ENCODE assay signal across 24 mouse cellular contexts in the genomic region with DNA sequence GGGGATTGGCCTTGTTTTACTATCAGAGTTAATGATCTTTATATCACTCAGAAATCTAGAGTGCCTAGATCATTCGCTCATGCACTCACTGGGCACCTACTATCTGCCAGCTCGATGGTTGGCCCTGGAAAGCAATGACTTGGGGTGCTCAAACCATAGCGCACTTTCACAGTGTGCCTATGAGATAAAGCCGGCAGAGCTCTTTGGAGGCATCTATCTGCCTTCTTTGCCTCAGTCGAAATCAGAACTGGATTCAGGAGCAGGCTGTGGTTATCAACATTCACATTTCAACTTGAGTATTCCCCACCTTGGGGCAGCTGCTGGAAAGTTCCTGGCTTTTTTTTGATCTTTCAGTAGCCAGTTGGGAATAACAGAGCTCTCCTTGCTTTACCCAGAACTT. TPM values are rescaled to one million over a fixed set of nuclear protein-coding genes. Genes with fewer than 3 reads are reported as not detected.
DNase-seq lines count a peak whose midpoint lies in the region; ATAC-seq and TF ChIP-seq lines count a peak whose summit lies in the region.
"Had no signal": no experiment of that assay in that cellular context is flagged by ENCODE, and none has a peak within 500 bp of the region (broad histone marks: within the 10 kb centered on the region; RNA-seq: fewer than 3 reads in every experiment).

No protein-coding gene starts in this region.

- 73% methylated on average over 5 of the region's 5 CpGs for WGBS in forebrain, embryonic 11.5 days
- WGBS in forebrain, postnatal 0 days: 80% methylated on average over 5 of the region's 5 CpGs
- 64% methylated on average over 5 of the region's 5 CpGs for WGBS in heart, embryonic 11.5 days (ENCODE audit: insufficient replicate concordance)
- WGBS in midbrain, embryonic 11.5 days: 79% methylated on average over 5 of the region's 5 CpGs
- whole genome bisulfite sequencing in midbrain, embryonic 14.5 days: 74% methylated on average over 5 of the region's 5 CpGs
- WGBS in neural tube, embryonic 15.5 days: 80% methylated on average over 5 of the region's 5 CpGs

- no peak overlapping the region for H3K4me3 ChIP-seq in forebrain, embryonic 11.5 days (ENCODE audit: low read depth, low read length)
- H3K4me3 ChIP-seq in forebrain, postnatal 0 days (ENCODE audit: low read depth, low read length): no peak overlapping the region
- no peak overlapping the region for H3K4me3 ChIP-seq in heart, embryonic 11.5 days (ENCODE audit: low read depth, low read length)
- no peak overlapping the region for H3K4me3 ChIP-seq in midbrain, embryonic 11.5 days (ENCODE audit: low read depth, low read length)
- no peak overlapping the region for H3K4me3 ChIP-seq in midbrain, embryonic 14.5 days (replicated peaks; ENCODE audit: low read depth, low read length)
- no peak overlapping the region for H3K4me3 ChIP-seq in neural tube, embryonic 15.5 days (replicated peaks)

- no peaks in the 10 kb centered on the region for H3K36me3 ChIP-seq in forebrain, embryonic 11.5 days (ENCODE audit: control insufficient read depth, insufficient read depth, low read length)
- no peaks in the 10 kb centered on the region for H3K36me3 ChIP-seq in forebrain, postnatal 0 days (ENCODE audit: insufficient read depth)
- no peaks in the 10 kb centered on the region for H3K36me3 ChIP-seq in heart, embryonic 11.5 days (ENCODE audit: control insufficient read depth, insufficient read depth, low read length)
- no peaks in the 10 kb centered on the region for H3K36me3 ChIP-seq in midbrain, embryonic 11.5 days (ENCODE audit: control insufficient read depth, insufficient read depth, low read length)
- H3K36me3 ChIP-seq in midbrain, embryonic 14.5 days (ENCODE audit: control insufficient read depth, insufficient read depth, low read length): no peaks in the 10 kb centered on the region
- no peaks in the 10 kb centered on the region for H3K36me3 ChIP-seq in neural tube, embryonic 15.5 days
- H3K36me3 ChIP-seq: G1E had no signal

- H3K4me1 ChIP-seq in forebrain, embryonic 11.5 days (replicated peaks; ENCODE audit: control insufficient read depth, insufficient read depth, low read length): peaks cover 7% of the 10 kb centered on the region; the same call in 1 of the 2 replicates
- 0 out of 2 replicates have a peak, but pooled peaks cover 2% of the 10 kb centered on the region for H3K4me1 ChIP-seq in forebrain, postnatal 0 days (ENCODE audit: insufficient read depth)
- no peaks in the 10 kb centered on the region for H3K4me1 ChIP-seq in heart, embryonic 11.5 days (ENCODE audit: control insufficient read depth, insufficient read depth, low read length)
- peaks cover 6% of the 10 kb centered on the region for H3K4me1 ChIP-seq in midbrain, embryonic 11.5 days (ENCODE audit: control insufficient read depth, insufficient read depth, low read length)
- 0 out of 2 replicates have a peak, but pooled peaks cover under 1% of the 10 kb centered on the region for H3K4me1 ChIP-seq in midbrain, embryonic 14.5 days (ENCODE audit: control insufficient read depth, insufficient read depth, low read length)
- H3K4me1 ChIP-seq in neural tube, embryonic 15.5 days: peaks cover 4% of the 10 kb centered on the region

- H3K27ac ChIP-seq in forebrain, embryonic 11.5 days (ENCODE audit: low read depth, low read length): no peak overlapping the region
- no peak overlapping the region for H3K27ac ChIP-seq in forebrain, postnatal 0 days (ENCODE audit: low read depth, low read length)
- no peak overlapping the region for H3K27ac ChIP-seq in heart, embryonic 11.5 days (ENCODE audit: low read depth, low read length)
- no peak overlapping the region for H3K27ac ChIP-seq in midbrain, embryonic 11.5 days (ENCODE audit: low read depth, low read length)
- H3K27ac ChIP-seq in midbrain, embryonic 14.5 days (replicated peaks; ENCODE audit: low read depth, low read length): no peak overlapping the region
- H3K27ac ChIP-seq in neural tube, embryonic 15.5 days (replicated peaks): no peak overlapping the region

- no peak overlapping the region for H3K4me2 ChIP-seq in forebrain, embryonic 11.5 days (ENCODE audit: low read depth, low read length, severe bottlenecking)
- no peak overlapping the region for H3K4me2 ChIP-seq in forebrain, postnatal 0 days (ENCODE audit: low read depth)
- H3K4me2 ChIP-seq in heart, embryonic 11.5 days: no peak overlapping the region
- no peak overlapping the region for H3K4me2 ChIP-seq in midbrain, embryonic 11.5 days
- no peak overlapping the region for H3K4me2 ChIP-seq in midbrain, embryonic 14.5 days (ENCODE audit: low read length)
- H3K4me2 ChIP-seq in neural tube, embryonic 15.5 days: no peak overlapping the region

- H3K9ac ChIP-seq in forebrain, embryonic 11.5 days (ENCODE audit: low read length): no peak overlapping the region
- no peak overlapping the region for H3K9ac ChIP-seq in forebrain, postnatal 0 days
- H3K9ac ChIP-seq in heart, embryonic 11.5 days (ENCODE audit: low read depth, low read length): no peak overlapping the region
- no peak overlapping the region for H3K9ac ChIP-seq in midbrain, embryonic 11.5 days (ENCODE audit: low read length)
- no peak overlapping the region for H3K9ac ChIP-seq in midbrain, embryonic 14.5 days (replicated peaks; ENCODE audit: low read length)
- no peak overlapping the region for H3K9ac ChIP-seq in neural tube, embryonic 15.5 days (replicated peaks)

- TF ChIP-seq CTCF in forebrain, postnatal 0 days (IDR thresholded peaks at IDR 0.05; ENCODE audit: low read depth): no peak

- peaks cover 72% of the 10 kb centered on the region for H3K27me3 ChIP-seq in forebrain, embryonic 11.5 days (ENCODE audit: control insufficient read depth, insufficient read depth, low read length)
- peaks cover 61% of the 10 kb centered on the region for H3K27me3 ChIP-seq in forebrain, postnatal 0 days (ENCODE audit: insufficient read depth, low read length)
- peaks cover 85% of the 10 kb centered on the region for H3K27me3 ChIP-seq in heart, embryonic 11.5 days (ENCODE audit: control insufficient read depth, insufficient read depth, low read length)
- peaks cover 93% of the 10 kb centered on the region for H3K27me3 ChIP-seq in midbrain, embryonic 11.5 days (ENCODE audit: control insufficient read depth, insufficient read depth, low read length)
- H3K27me3 ChIP-seq in midbrain, embryonic 14.5 days (ENCODE audit: control insufficient read depth, insufficient read depth, low read length): peaks cover 94% of the 10 kb centered on the region
- H3K27me3 ChIP-seq in neural tube, embryonic 15.5 days (replicated peaks): peaks cover 91% of the 10 kb centered on the region

- no peak for ATAC-seq in forebrain, embryonic 11.5 days (replicated peaks; ENCODE audit: low FRiP score)
- ATAC-seq in forebrain, postnatal 0 days: no peak
- no peak for ATAC-seq in heart, embryonic 11.5 days (replicated peaks; ENCODE audit: insufficient number of reproducible peaks, low FRiP score, low TSS enrichment)
- ATAC-seq in midbrain, embryonic 11.5 days (ENCODE audit: low FRiP score): no peak
- ATAC-seq in midbrain, embryonic 14.5 days (ENCODE audit: low FRiP score, low TSS enrichment): no peak
- ATAC-seq in neural tube, embryonic 15.5 days (ENCODE audit: low FRiP score): no peak
- ATAC-seq: activated CD4-positive, CD25-positive, alpha-beta regulatory T cell, adult 4 months; CD4-positive, CD25-positive, alpha-beta regulatory T cell, adult 4 months; Patski had no signal

- DNase-seq in forebrain, embryonic 11.5 days (ENCODE audit: low spot score): peak; percentile 41
- no peak for DNase-seq in forebrain, postnatal 0 days
- DNase-seq in heart, adult 11 months: peak; percentile 55
- DNase-seq in midbrain, embryonic 11.5 days (ENCODE audit: low spot score, missing footprints): peak; percentile 85
- no peak for DNase-seq in midbrain, embryonic 14.5 days
- peak; percentile 13 for DNase-seq in neural tube, embryonic 10.5 days (ENCODE audit: extremely low spot score, low spot score)
- DNase-seq: adrenal gland, adult 2 months; adrenal gland, adult 8-10 months; adrenal gland, postnatal 10 days; adrenal gland, postnatal 14 days; adrenal gland, postnatal 25 days; adrenal gland, postnatal 36 days; B cell, adult 2 months; cerebellum, adult 11 months; cerebellum, adult 11-12 months had no signal

- H3K9me3 ChIP-seq in forebrain, embryonic 11.5 days (ENCODE audit: control insufficient read depth, low read length): no peaks in the 10 kb centered on the region
- no peaks in the 10 kb centered on the region for H3K9me3 ChIP-seq in forebrain, postnatal 0 days (ENCODE audit: low read length)
- no peaks in the 10 kb centered on the region for H3K9me3 ChIP-seq in heart, embryonic 11.5 days (replicated peaks; ENCODE audit: control insufficient read depth, low read length)
- H3K9me3 ChIP-seq in midbrain, embryonic 11.5 days (ENCODE audit: control insufficient read depth, low read length): no peaks in the 10 kb centered on the region
- H3K9me3 ChIP-seq in midbrain, embryonic 14.5 days (ENCODE audit: control insufficient read depth, low read length): no peaks in the 10 kb centered on the region
- no peaks in the 10 kb centered on the region for H3K9me3 ChIP-seq in neural tube, embryonic 15.5 days (replicated peaks)
- H3K9me3 ChIP-seq: G1E had no signal

RNA-seq across cellular contexts. Expression of a gene that starts 3.6 kb away (rescaled TPM):
- 0.07 and 0.08 TPM in 2 replicates for polyA plus RNA-seq in forebrain, embryonic 11.5 days (2014; fragmentation: Nextera tagmentation; extraction: Ambion mirVana)
- 0.15 TPM in 1 of 2 replicates, not detected in the other for total RNA-seq in forebrain, postnatal 0 days (2014; rRNA removed)
- polyA plus RNA-seq in forebrain, postnatal 0 days (2015; fragmentation: Nextera tagmentation; extraction: Ambion mirVana): 0.10 and 0.11 TPM in 2 replicates
- not detected in 2 replicates for polyA plus RNA-seq in heart, embryonic 11.5 days (2014; fragmentation: Nextera tagmentation; extraction: Ambion mirVana)
- 1.7 and 2.2 TPM in 2 replicates for polyA plus RNA-seq in midbrain, embryonic 11.5 days (2014; fragmentation: Nextera tagmentation; extraction: Ambion mirVana)
- polyA plus RNA-seq in midbrain, embryonic 14.5 days (2014; fragmentation: Nextera tagmentation; extraction: Ambion mirVana): 1.8 and 3.5 TPM in 2 replicates
- 3.5 and 5.0 TPM in 2 replicates for polyA plus RNA-seq in neural tube, embryonic 15.5 days (2015; fragmentation: Nextera tagmentation; extraction: Ambion mirVana)
- total RNA-seq: adrenal gland, postnatal 10 days; adrenal gland, postnatal 14 days; adrenal gland, postnatal 36 days; CH12.LX; MEL had no signal
- polyA plus RNA-seq: C2C12, G1E, Patski had no signal

Comparison
In these comparisons a context has a peak if more than half of its experiments do, and no peak if none do; other contexts are left out.
1. DNase-seq: peak in forebrain, embryonic 11.5 days (single experiment), heart, adult 11 months (single experiment), midbrain, embryonic 11.5 days (single experiment) and neural tube, embryonic 10.5 days (single experiment); none in forebrain, postnatal 0 days (single experiment) and midbrain, embryonic 14.5 days (single experiment).